Mouse (Mus musculus) gastrocnemius, adult 2 months (tissue): ENCODE data around the gene Ms4a4c. TPM values are rescaled to one million over a fixed set of nuclear protein-coding genes. Genes with fewer than 3 reads are reported as not detected.
"Not testable (repeated sequence)": the region's sequence is repeated elsewhere in the genome, so short reads cannot be mapped to it uniquely, and the experiment has no call there.

Experiments
- DNase-seq: peaks from one replicate; pipeline ENCODE4 v3.0.0; 2022
- H3K27ac ChIP-seq: fragments of 200-600 bp; 2 replicates; pipeline ENCODE4 v1.8.1; 2022; ENCODE audit warnings: mild to moderate bottlenecking
- H3K4me3 ChIP-seq: fragments of 200-600 bp; 2 replicates; pipeline ENCODE4 v1.8.1; 2022; ENCODE audit warnings: mild to moderate bottlenecking, moderate library complexity
- CTCF ChIP-seq: fragments of 200-600 bp; IDR thresholded peaks from 2 replicates; pipeline ENCODE4 v1.8.1; 2022; ENCODE audit warnings: antibody characterized with exemption, mild to moderate bottlenecking, moderate library complexity
- intact Hi-C: fragments of 180-260 bp; cut with DNase I; formaldehyde crosslinking; loops from one replicate; pipeline ENCODE4 v1.15.1; 2025
- total RNA-seq, 2 experiments: library from RNA; stranded (reverse); gene quantifications; 2 replicates each; pipeline ENCODE4 v1.2.3; 2021

The Ms4a4c gene
- total RNA-seq, 2 experiments from 2014 or later: not detected

- intact Hi-C loops: no loop called here
- DNase-seq: no peak
- Histone ChIP-seq H3K4me3 (no peak overlapping the region), H3K27ac (no peak overlapping the region)
- TF ChIP-seq CTCF: no peak
These were observed 9.5 kb downstream of the Ms4a4c start for GRCm38 (mm10) chr19:11414084-11414483.

- no peak for TF ChIP-seq CTCF
- no peak for DNase-seq
- no peak overlapping the region for H3K27ac ChIP-seq
- no peak overlapping the region for H3K4me3 ChIP-seq
- intact Hi-C loops: no loop called here
These were observed 11.0 kb downstream of the Ms4a4c start for GRCm38 (mm10) chr19:11415581-11415980.

DNA sequence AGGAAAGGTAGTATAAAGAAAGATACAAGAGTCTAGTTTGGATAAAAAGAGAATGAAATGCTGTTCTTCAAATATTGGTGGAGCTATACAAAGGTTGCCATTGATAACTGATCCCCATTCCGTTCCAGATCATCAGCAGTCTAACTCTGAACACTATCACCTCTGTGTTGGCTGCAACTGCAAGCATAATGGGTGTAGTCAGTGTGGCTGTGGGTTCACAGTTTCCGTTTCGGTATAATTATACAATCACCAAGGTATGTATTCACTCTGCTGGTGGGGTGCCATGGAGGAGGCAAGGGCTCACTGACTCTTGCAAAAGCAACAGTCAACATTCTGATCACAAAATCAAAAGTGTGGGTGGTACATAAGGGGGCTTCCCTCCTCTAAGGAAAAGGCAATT, 14.3 kb downstream of the Ms4a4c start:
- intact Hi-C loops, H3K27ac ChIP-seq, H3K4me3 ChIP-seq, DNase-seq: not testable (repeated sequence)

DNA sequence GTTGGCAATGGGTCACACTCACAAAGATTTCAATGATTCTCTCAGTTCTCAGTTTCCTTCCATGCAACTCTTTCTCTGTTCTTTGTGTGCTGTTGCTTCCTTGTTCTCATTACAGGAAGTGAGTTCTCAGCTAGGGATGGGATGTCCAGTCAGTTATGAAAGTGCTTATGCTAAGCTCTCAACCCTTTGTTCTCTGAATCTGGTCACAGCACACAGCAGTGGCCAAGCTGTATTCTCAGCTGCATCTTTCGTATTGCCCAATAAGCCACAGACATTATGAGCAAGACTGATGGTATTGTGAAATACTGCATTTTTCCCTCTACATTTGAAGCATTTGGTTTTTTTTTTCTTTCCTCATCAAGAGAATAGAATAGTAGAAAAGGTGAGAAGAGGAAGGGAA, 26.6 kb downstream of the Ms4a4c start:
- DNase-seq, H3K4me3 ChIP-seq, intact Hi-C loops, H3K27ac ChIP-seq: not testable (repeated sequence)

DNA sequence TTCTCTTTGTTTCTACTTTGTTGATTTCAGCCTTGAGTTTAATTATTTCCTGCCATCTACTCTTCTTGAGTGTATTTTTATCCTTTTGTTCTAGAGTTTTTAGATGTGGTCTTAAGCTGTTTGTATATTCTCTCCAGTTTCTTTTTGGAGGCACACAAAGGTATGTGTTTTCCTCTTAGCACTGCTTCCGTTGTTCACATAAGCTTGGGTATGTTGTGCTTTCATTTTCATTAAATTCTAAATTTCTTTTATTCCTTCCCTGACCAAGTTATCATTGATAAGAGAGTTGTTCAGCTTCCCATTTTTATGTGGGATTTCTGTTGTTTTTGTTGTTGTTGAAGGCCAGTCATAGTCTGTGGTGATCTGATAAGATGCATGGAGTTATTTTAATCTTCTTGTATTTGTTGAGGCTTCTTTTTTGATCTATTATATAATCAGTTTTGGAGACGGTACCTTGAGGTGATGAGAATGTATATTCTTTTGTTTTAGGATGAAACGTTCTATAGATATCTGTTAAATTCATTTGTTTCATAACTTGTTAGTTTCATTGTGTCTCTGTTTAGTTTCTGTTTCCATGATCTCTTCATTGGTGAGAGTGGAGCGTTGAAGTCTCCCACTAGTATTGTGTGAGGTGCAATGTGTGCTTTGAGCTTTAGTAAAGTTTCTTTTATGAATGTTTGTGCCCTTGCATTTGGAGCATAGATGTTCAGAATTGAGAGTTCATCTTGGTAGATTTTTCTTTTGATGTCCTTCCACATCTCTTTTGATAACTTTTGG, 30.7 kb downstream of the Ms4a4c start:
- intact Hi-C loops: no loop called here
- TF ChIP-seq CTCF: no peak
- DNase-seq: no peak
- Histone ChIP-seq H3K27ac (no peak overlapping the region), H3K4me3 (no peak overlapping the region)

GRCm38 (mm10) chr19:11443338-11443737, 38.8 kb downstream of the Ms4a4c start, which contains the start of gene Ms4a4b:
TSS of gene Ms4a4b (plus strand) at chr19:11443553.
- intact Hi-C loops: no loop called here

GRCm38 (mm10) chr19:11443964-11444363, 39.4 kb downstream of the Ms4a4c start:
- no peak for TF ChIP-seq CTCF
- Histone ChIP-seq H3K27ac (no peak overlapping the region), H3K4me3 (no peak overlapping the region)
- no peak for DNase-seq
- intact Hi-C loops: no loop called here

More at GRCm38 (mm10) chr19:11443338-11443737, 38.8 kb downstream of the Ms4a4c start, which contains the start of gene Ms4a4b:
- Histone ChIP-seq H3K4me3 (no peak within 1 kb of the TSS), H3K27ac (no peak within 1 kb of the TSS)
- no peak for TF ChIP-seq CTCF
- DNase-seq: no peak

- no peak for TF ChIP-seq CTCF
- Histone ChIP-seq H3K27ac (no peak overlapping the region), H3K4me3 (no peak overlapping the region)
- no peak for DNase-seq
- intact Hi-C loops: no loop called here
These were observed 42.7 kb downstream of the Ms4a4c start for GRCm38 (mm10) chr19:11447238-11447637.

GRCm38 (mm10) chr19:11459041-11459440, 54.5 kb downstream of the Ms4a4c start:
- intact Hi-C loops, DNase-seq, H3K4me3 ChIP-seq, H3K27ac ChIP-seq: not testable (repeated sequence)

DNA sequence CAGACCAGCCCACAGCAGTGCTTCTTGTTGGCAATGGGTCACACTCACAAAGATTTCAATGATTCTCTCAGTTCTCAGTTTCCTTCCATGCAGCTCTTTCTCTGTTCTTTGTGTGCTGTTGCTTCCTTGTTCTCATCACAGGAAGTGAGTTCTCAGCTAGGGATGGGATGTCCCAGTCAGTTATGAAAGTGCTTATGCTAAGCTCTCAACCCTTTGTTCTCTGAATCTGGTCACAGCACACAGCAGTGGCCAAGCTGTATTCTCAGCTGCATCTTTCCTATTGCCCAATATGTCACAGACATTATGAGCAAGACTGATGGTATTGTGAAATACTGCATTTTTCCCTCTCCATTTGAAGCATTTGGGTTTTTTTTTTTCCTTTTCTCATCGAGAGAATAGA, 60.2 kb downstream of the Ms4a4c start:
- DNase-seq, intact Hi-C loops, H3K27ac ChIP-seq, H3K4me3 ChIP-seq: not testable (repeated sequence)

- intact Hi-C loops: no loop called here
- no peak overlapping the region for H3K27ac ChIP-seq
- no peak overlapping the region for H3K4me3 ChIP-seq
- DNase-seq: no peak
- no peak for TF ChIP-seq CTCF
These were observed 61.9 kb downstream of the Ms4a4c start for GRCm38 (mm10) chr19:11466471-11466870.

DNA sequence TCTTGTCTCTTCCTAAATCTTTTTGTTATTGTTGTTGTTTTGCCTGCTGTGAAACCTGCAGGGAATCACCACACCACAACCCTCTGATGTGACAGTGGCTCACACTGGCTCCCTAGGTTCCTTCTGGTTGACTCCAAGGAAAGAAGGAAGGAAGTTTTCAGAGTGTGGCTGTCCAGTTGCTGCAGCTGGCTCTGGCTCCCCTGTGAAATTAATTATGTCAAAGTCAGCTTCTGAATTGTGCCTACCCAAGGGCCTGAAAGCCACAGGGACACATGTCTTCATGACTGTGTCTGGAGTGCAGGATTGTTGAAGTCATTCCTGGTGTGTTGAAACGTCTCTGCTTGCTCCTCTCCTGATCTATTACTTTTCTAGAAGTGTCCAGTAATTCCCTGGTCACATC, 63.8 kb downstream of the Ms4a4c start:
- intact Hi-C loops, H3K27ac ChIP-seq, H3K4me3 ChIP-seq: not testable (repeated sequence)
- DNase-seq: peak; percentile 24

DNA sequence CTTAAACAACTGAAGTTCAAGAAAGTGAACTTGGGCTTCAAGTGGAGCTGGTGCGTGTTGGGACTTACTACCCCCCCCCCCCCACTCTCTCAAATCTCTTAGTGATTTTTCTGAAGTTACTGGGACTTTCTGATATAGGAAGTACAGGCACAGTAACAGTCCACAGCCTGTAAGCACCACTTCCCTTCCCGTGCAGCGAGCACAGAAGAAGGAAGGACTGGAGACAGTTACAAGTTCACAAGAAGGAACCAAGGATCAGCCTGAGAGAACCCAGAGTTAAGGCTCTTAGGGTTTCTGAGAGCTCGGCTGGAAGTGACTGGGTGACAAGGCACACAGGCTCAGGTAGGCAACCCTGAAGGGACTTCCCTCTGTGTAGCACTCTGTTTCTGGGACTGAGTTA, 64.6 kb downstream of the Ms4a4c start, which contains the start of gene Ms4a6c:
Gene Ms4a6c (plus strand): TSS at position 152 of the 400 bp plus-strand sequence.
- DNase-seq, intact Hi-C loops: not testable (repeated sequence)
- Histone ChIP-seq H3K4me3 (peak within 1 kb of the TSS; percentile 31), H3K27ac (peak within 1 kb of the TSS; percentile 31; the same call in 1 of the 2 replicates)

Other genes starting within 250 kb of the Ms4a4c start
- gene 1700025F22Rik, start 239.4 kb upstream of the Ms4a4c start, total RNA-seq: not detected
- not detected for gene Ms4a13, start 208.0 kb upstream of the Ms4a4c start, total RNA-seq
- gene Ms4a12, start 172.3 kb upstream of the Ms4a4c start, total RNA-seq: not detected
- gene Ms4a1, start 138.5 kb upstream of the Ms4a4c start, total RNA-seq: not detected
- not detected for gene Ms4a5, start 120.9 kb upstream of the Ms4a4c start, total RNA-seq
- not detected for gene Ms4a14, start 90.3 kb upstream of the Ms4a4c start, total RNA-seq
- gene Ms4a7, start 68.6 kb upstream of the Ms4a4c start, total RNA-seq: under 1 TPM; 0.17 to 0.23 TPM
- 1 to 10 TPM; 1.5 to 4.2 TPM for gene Ms4a4a, start 29.2 kb upstream of the Ms4a4c start, total RNA-seq
- not detected for gene Ms4a4b, start 38.8 kb downstream of the Ms4a4c start, total RNA-seq
- 1 to 10 TPM; 1.3 to 3.4 TPM for gene Ms4a6c, start 64.6 kb downstream of the Ms4a4c start, total RNA-seq
- gene Gm8369, start 81.2 kb downstream of the Ms4a4c start, total RNA-seq: not detected
- gene Ms4a6b, start 111.7 kb downstream of the Ms4a4c start, total RNA-seq: 1 to 10 TPM in 1 of 2 experiments, under 1 TPM in 1; 0.54 to 2.7 TPM
- gene Ms4a4d, start 132.0 kb downstream of the Ms4a4c start, total RNA-seq: 1 to 10 TPM; 4.0 TPM
- gene Ms4a6d, start 200.1 kb downstream of the Ms4a4c start, total RNA-seq: 1 to 10 TPM in 1 of 2 experiments, under 1 TPM in 1; 0.89 to 1.6 TPM
- under 1 TPM in 1 of 2 experiments, not detected in 1; 0.31 TPM for gene Ms4a2, start 218.9 kb downstream of the Ms4a4c start, total RNA-seq
- not detected for gene Ms4a3, start 236.1 kb downstream of the Ms4a4c start, total RNA-seq